Mouse (Mus musculus): ENCODE measurements around the gene Ccdc9. TPM values are rescaled to one million over a fixed set of nuclear protein-coding genes. Genes with fewer than 3 reads are reported as not detected.
A peak's percentile ranks its signal among the peaks of the same experiment; 100 is the strongest.
"Not testable (repeated sequence)": the region's sequence is repeated elsewhere in the genome, so short reads cannot be mapped to it uniquely, and the experiment has no call there.

The Ccdc9 gene
- polyA plus RNA-seq, 1 experiment from 2014 or later = 24.6 TPM

- WGBS = 89% methylated on average over 7 of the region's 7 CpGs
Observed at GRCm38 (mm10) chr7:16266593-16266992, 20.0 kb downstream of the Ccdc9 start.

GRCm38 (mm10) chr7:16265856-16266255, 20.7 kb downstream of the Ccdc9 start:
- no peaks in the 10 kb centered on the region for H3K27me3 ChIP-seq (ENCODE audit: control insufficient read depth, insufficient read depth, low read length)
- ATAC-seq (ENCODE audit: low FRiP score, low TSS enrichment) = no peak
- H3K9me3 ChIP-seq (ENCODE audit: control insufficient read depth, low read length) = no peaks in the 10 kb centered on the region; the same call in 1 of the 2 replicates
- no peak overlapping the region for H3K27ac ChIP-seq (ENCODE audit: low read depth, low read length)
- H3K4me3 ChIP-seq (ENCODE audit: low read length) = no peak overlapping the region
- H3K36me3 ChIP-seq (ENCODE audit: control insufficient read depth, insufficient read depth, low read length) = no peaks in the 10 kb centered on the region
- 89% methylated on average over 11 of the region's 11 CpGs for WGBS
- H3K4me2 ChIP-seq (replicated peaks; ENCODE audit: low read depth, low read length) = no peak overlapping the region
- H3K9ac ChIP-seq (ENCODE audit: low read depth, low read length) = no peak overlapping the region
- H3K4me1 ChIP-seq (ENCODE audit: control insufficient read depth, insufficient read depth, low read length) = no peaks in the 10 kb centered on the region

More at GRCm38 (mm10) chr7:16266593-16266992, 20.0 kb downstream of the Ccdc9 start:
- H3K9ac ChIP-seq (ENCODE audit: low read depth, low read length); H3K27ac ChIP-seq (ENCODE audit: low read depth, low read length); ATAC-seq (ENCODE audit: low FRiP score, low TSS enrichment); H3K27me3 ChIP-seq (ENCODE audit: control insufficient read depth, insufficient read depth, low read length); H3K9me3 ChIP-seq (ENCODE audit: control insufficient read depth, low read length); H3K4me3 ChIP-seq (ENCODE audit: low read length); H3K36me3 ChIP-seq (ENCODE audit: control insufficient read depth, insufficient read depth, low read length); H3K4me2 ChIP-seq (replicated peaks; ENCODE audit: low read depth, low read length); H3K4me1 ChIP-seq (ENCODE audit: control insufficient read depth, insufficient read depth, low read length): not testable (repeated sequence)

GRCm38 (mm10) chr7:16263843-16264242, 22.8 kb downstream of the Ccdc9 start:
- no peak overlapping the region for H3K27ac ChIP-seq (ENCODE audit: low read depth, low read length)
- H3K4me1 ChIP-seq (ENCODE audit: control insufficient read depth, insufficient read depth, low read length) = no peaks in the 10 kb centered on the region
- H3K4me2 ChIP-seq (replicated peaks; ENCODE audit: low read depth, low read length) = no peak overlapping the region
- H3K27me3 ChIP-seq (ENCODE audit: control insufficient read depth, insufficient read depth, low read length) = no peaks in the 10 kb centered on the region
- no peak overlapping the region for H3K4me3 ChIP-seq (ENCODE audit: low read length)
- WGBS = 86% methylated on average over 5 of the region's 5 CpGs
- H3K36me3 ChIP-seq (ENCODE audit: control insufficient read depth, insufficient read depth, low read length) = no peaks in the 10 kb centered on the region
- no peaks in the 10 kb centered on the region; the same call in 1 of the 2 replicates for H3K9me3 ChIP-seq (ENCODE audit: control insufficient read depth, low read length)
- no peak overlapping the region for H3K9ac ChIP-seq (ENCODE audit: low read depth, low read length)
- ATAC-seq (ENCODE audit: low FRiP score, low TSS enrichment) = no peak

GRCm38 (mm10) chr7:16263015-16263787, 23.4 kb downstream of the Ccdc9 start:
- no peaks in the 10 kb centered on the region; the same call in 1 of the 2 replicates for H3K9me3 ChIP-seq (ENCODE audit: control insufficient read depth, low read length)
- H3K4me3 ChIP-seq (ENCODE audit: low read length) = no peak overlapping the region
- H3K27ac ChIP-seq (ENCODE audit: low read depth, low read length) = no peak overlapping the region
- 0 out of 2 replicates have a peak, but pooled peaks have one; percentile 9 for ATAC-seq (ENCODE audit: low FRiP score, low TSS enrichment)
- 34% methylated on average over 8 of the region's 8 CpGs for WGBS
- H3K27me3 ChIP-seq (ENCODE audit: control insufficient read depth, insufficient read depth, low read length) = no peaks in the 10 kb centered on the region
- no peak overlapping the region for H3K4me2 ChIP-seq (replicated peaks; ENCODE audit: low read depth, low read length)
- no peak overlapping the region for H3K9ac ChIP-seq (ENCODE audit: low read depth, low read length)
- H3K4me1 ChIP-seq (ENCODE audit: control insufficient read depth, insufficient read depth, low read length) = no peaks in the 10 kb centered on the region
- no peaks in the 10 kb centered on the region for H3K36me3 ChIP-seq (ENCODE audit: control insufficient read depth, insufficient read depth, low read length)

GRCm38 (mm10) chr7:16261097-16261496, 25.5 kb downstream of the Ccdc9 start:
- H3K4me1 ChIP-seq (ENCODE audit: control insufficient read depth, insufficient read depth, low read length) = no peaks in the 10 kb centered on the region
- 81% methylated on average over 1 of the region's 1 CpGs for WGBS
- no peaks in the 10 kb centered on the region for H3K36me3 ChIP-seq (ENCODE audit: control insufficient read depth, insufficient read depth, low read length)
- H3K27ac ChIP-seq (ENCODE audit: low read depth, low read length) = no peak overlapping the region
- no peaks in the 10 kb centered on the region; the same call in 1 of the 2 replicates for H3K9me3 ChIP-seq (ENCODE audit: control insufficient read depth, low read length)
- no peak overlapping the region for H3K9ac ChIP-seq (ENCODE audit: low read depth, low read length)
- ATAC-seq (ENCODE audit: low FRiP score, low TSS enrichment) = no peak
- no peak overlapping the region for H3K4me3 ChIP-seq (ENCODE audit: low read length)
- no peaks in the 10 kb centered on the region for H3K27me3 ChIP-seq (ENCODE audit: control insufficient read depth, insufficient read depth, low read length)
- H3K4me2 ChIP-seq (replicated peaks; ENCODE audit: low read depth, low read length) = no peak overlapping the region

- 90% methylated on average over 5 of the region's 5 CpGs for WGBS
- no peak for ATAC-seq (ENCODE audit: low FRiP score, low TSS enrichment)
- H3K4me1 ChIP-seq (ENCODE audit: control insufficient read depth, insufficient read depth, low read length) = no peaks in the 10 kb centered on the region
- H3K27me3 ChIP-seq (ENCODE audit: control insufficient read depth, insufficient read depth, low read length) = no peaks in the 10 kb centered on the region
- no peak within 1 kb of the TSS for H3K4me3 ChIP-seq (ENCODE audit: low read length)
- H3K36me3 ChIP-seq (ENCODE audit: control insufficient read depth, insufficient read depth, low read length) = no peaks in the 10 kb centered on the region
- H3K9me3 ChIP-seq (ENCODE audit: control insufficient read depth, low read length) = no peaks in the 10 kb centered on the region; the same call in 1 of the 2 replicates
- no peak within 1 kb of the TSS for H3K9ac ChIP-seq (ENCODE audit: low read depth, low read length)
- H3K4me2 ChIP-seq (replicated peaks; ENCODE audit: low read depth, low read length) = no peak within 1 kb of the TSS
- H3K27ac ChIP-seq (ENCODE audit: low read depth, low read length) = no peak within 1 kb of the TSS
Observed at GRCm38 (mm10) chr7:16259110-16259590, 27.4 kb downstream of the Ccdc9 start, which contains the start of gene C5ar1. C5ar1 (minus strand) TSS chr7:16259540.

GRCm38 (mm10) chr7:16257830-16258229, 28.8 kb downstream of the Ccdc9 start:
- Histone ChIP-seq H3K4me1 (ENCODE audit: control insufficient read depth, insufficient read depth, low read length) (no peaks in the 10 kb centered on the region), H3K27ac (ENCODE audit: low read depth, low read length) (no peak overlapping the region), H3K4me3 (ENCODE audit: low read length) (no peak overlapping the region), H3K27me3 (ENCODE audit: control insufficient read depth, insufficient read depth, low read length) (no peaks in the 10 kb centered on the region), H3K9me3 (ENCODE audit: control insufficient read depth, low read length) (no peaks in the 10 kb centered on the region), H3K36me3 (ENCODE audit: control insufficient read depth, insufficient read depth, low read length) (no peaks in the 10 kb centered on the region), H3K4me2 (replicated peaks; ENCODE audit: low read depth, low read length) (no peak overlapping the region), H3K9ac (ENCODE audit: low read depth, low read length) (no peak overlapping the region)
- 89% methylated on average over 11 of the region's 11 CpGs for WGBS
- ATAC-seq (ENCODE audit: low FRiP score, low TSS enrichment) = no peak

- 78% methylated on average over 4 of the region's 4 CpGs for WGBS
Observed at GRCm38 (mm10) chr7:16255963-16256362, 30.6 kb downstream of the Ccdc9 start.

GRCm38 (mm10) chr7:16254195-16254594, 32.4 kb downstream of the Ccdc9 start:
- WGBS = 56% methylated on average over 4 of the region's 4 CpGs
- no peaks in the 10 kb centered on the region for H3K9me3 ChIP-seq (ENCODE audit: control insufficient read depth, low read length)
- no peak overlapping the region for H3K27ac ChIP-seq (ENCODE audit: low read depth, low read length)
- H3K4me2 ChIP-seq (replicated peaks; ENCODE audit: low read depth, low read length) = no peak overlapping the region
- ATAC-seq (ENCODE audit: low FRiP score, low TSS enrichment) = no peak
- no peak overlapping the region for H3K9ac ChIP-seq (ENCODE audit: low read depth, low read length)
- no peak overlapping the region for H3K4me3 ChIP-seq (ENCODE audit: low read length)
- H3K27me3 ChIP-seq (ENCODE audit: control insufficient read depth, insufficient read depth, low read length) = no peaks in the 10 kb centered on the region
- no peaks in the 10 kb centered on the region for H3K36me3 ChIP-seq (ENCODE audit: control insufficient read depth, insufficient read depth, low read length)
- no peaks in the 10 kb centered on the region for H3K4me1 ChIP-seq (ENCODE audit: control insufficient read depth, insufficient read depth, low read length)

More at GRCm38 (mm10) chr7:16255963-16256362, 30.6 kb downstream of the Ccdc9 start:
- not testable (repeated sequence) for ATAC-seq (ENCODE audit: low FRiP score, low TSS enrichment); H3K27me3 ChIP-seq (ENCODE audit: control insufficient read depth, insufficient read depth, low read length); H3K4me2 ChIP-seq (replicated peaks; ENCODE audit: low read depth, low read length); H3K4me3 ChIP-seq (ENCODE audit: low read length); H3K9me3 ChIP-seq (ENCODE audit: control insufficient read depth, low read length); H3K9ac ChIP-seq (ENCODE audit: low read depth, low read length); H3K27ac ChIP-seq (ENCODE audit: low read depth, low read length); H3K4me1 ChIP-seq (ENCODE audit: control insufficient read depth, insufficient read depth, low read length); H3K36me3 ChIP-seq (ENCODE audit: control insufficient read depth, insufficient read depth, low read length)
